Comparison of ENCODE assay signal across 14 mouse cellular contexts in genomic region chr10:11429059-11429812, GRCm38 (mm10).
"Had no signal": no experiment of that assay in that cellular context is flagged by ENCODE, and none has a peak within 500 bp of the region (broad histone marks: within the 10 kb centered on the region; RNA-seq: fewer than 3 reads in every experiment).

No protein-coding gene starts in this region.

- H3K4me2 ChIP-seq: limb, embryonic 12.5 days; liver, embryonic 13.5 days; lung, embryonic 15.5 days; neural tube, embryonic 13.5 days had no signal

- H3K4me1 ChIP-seq: limb, embryonic 12.5 days; liver, embryonic 13.5 days; lung, embryonic 15.5 days; neural tube, embryonic 13.5 days had no signal

- H3K27ac ChIP-seq: kidney, postnatal 0 days; layer of hippocampus, adult 2 months; limb, embryonic 12.5 days; liver, embryonic 13.5 days; lung, embryonic 15.5 days; neural tube, embryonic 13.5 days; stomach, postnatal 0 days had no signal

- DNase-seq: kidney, adult 9 months; kidney, postnatal 4 days; liver; liver, embryonic 13.5 days; liver, postnatal 0 days; midbrain, embryonic 14.5 days; right cerebral cortex, adult 18-20 months; thymus, postnatal 14 days had no signal

- H3K27me3 ChIP-seq: limb, embryonic 12.5 days; liver, embryonic 13.5 days; lung, embryonic 15.5 days; neural tube, embryonic 13.5 days had no signal

- ATAC-seq: liver, postnatal 0 days had no signal

- H3K4me3 ChIP-seq: layer of hippocampus, adult 2 months; limb, embryonic 12.5 days; liver, embryonic 13.5 days; lung, embryonic 15.5 days; neural tube, embryonic 13.5 days had no signal

- H3K36me3 ChIP-seq: limb, embryonic 12.5 days; liver, embryonic 13.5 days; lung, embryonic 15.5 days; neural tube, embryonic 13.5 days had no signal

- H3K9ac ChIP-seq: limb, embryonic 12.5 days; liver, embryonic 13.5 days; liver, postnatal 0 days; lung, embryonic 15.5 days; neural tube, embryonic 13.5 days had no signal

- H3K9me3 ChIP-seq: limb, embryonic 12.5 days; liver, embryonic 13.5 days; lung, embryonic 15.5 days; neural tube, embryonic 13.5 days had no signal
